In the genomic region with DNA sequence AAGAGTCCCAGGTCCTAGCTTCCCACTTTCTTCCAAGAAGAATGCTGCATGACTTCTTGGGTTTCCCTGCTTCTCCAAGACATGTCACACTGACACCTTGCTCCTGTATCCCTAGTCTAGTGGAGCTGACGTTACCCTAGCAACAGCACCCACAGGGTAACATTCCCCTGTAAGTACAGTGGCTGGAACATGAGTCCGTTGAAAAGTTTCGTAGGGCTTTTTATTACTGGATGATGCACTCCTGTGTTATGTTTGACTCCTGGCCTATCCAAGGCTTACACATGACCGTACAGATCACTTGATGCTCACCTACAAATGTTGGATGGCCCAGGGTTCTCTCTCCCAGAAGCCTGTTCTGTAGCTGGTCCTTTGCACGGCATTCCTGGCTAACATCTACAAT, we compare ENCODE assay signal across 16 mouse cellular contexts.
"Had no signal": no experiment of that assay in that cellular context is flagged by ENCODE, and none has a peak within 500 bp of the region (broad histone marks: within the 10 kb centered on the region; RNA-seq: fewer than 3 reads in every experiment).

No protein-coding gene starts in this region.

- DNase-seq: retina, postnatal 1 day; right cerebral cortex, adult 18-20 months; right cerebral cortex, postnatal 14 days; right cerebral cortex, postnatal 25 days; right cerebral cortex, postnatal 4 days; spleen, adult 18-20 months; thymus, adult 18-20 months; thymus, adult 2 months; thymus, postnatal 14 days; thymus, postnatal 25 days; thymus, postnatal 4 days had no signal

- H3K4me3 ChIP-seq: neural tube, embryonic 12.5 days; neural tube, embryonic 13.5 days; neural tube, embryonic 15.5 days; stomach, embryonic 15.5 days had no signal

- H3K27ac ChIP-seq: neural tube, embryonic 12.5 days; neural tube, embryonic 13.5 days; neural tube, embryonic 15.5 days; stomach, embryonic 15.5 days; stomach, postnatal 0 days had no signal
